Mouse (Mus musculus) testis, adult 2 months (tissue): ENCODE data around the gene Ythdf2.
A peak's percentile ranks its signal among the peaks of the same experiment; 100 is the strongest.

Source experiments
- CTCF ChIP-seq: fragments of 200-500 bp; IDR thresholded peaks from 2 replicates; pipeline ENCODE4 v1.5.1; 2012; ENCODE audit warnings: low read depth, mild to moderate bottlenecking, inconsistent platforms, low read length, moderate library complexity; ENCODE audit not compliant: control insufficient read depth, insufficient read depth, insufficient replicate concordance
- POLR2A ChIP-seq: fragments of 200-500 bp; IDR thresholded peaks from 2 replicates; pipeline ENCODE4 v1.6.1; 2012; ENCODE audit warnings: low read depth, mild to moderate bottlenecking, inconsistent platforms, low read length, moderate library complexity; ENCODE audit not compliant: control insufficient read depth

DNA sequence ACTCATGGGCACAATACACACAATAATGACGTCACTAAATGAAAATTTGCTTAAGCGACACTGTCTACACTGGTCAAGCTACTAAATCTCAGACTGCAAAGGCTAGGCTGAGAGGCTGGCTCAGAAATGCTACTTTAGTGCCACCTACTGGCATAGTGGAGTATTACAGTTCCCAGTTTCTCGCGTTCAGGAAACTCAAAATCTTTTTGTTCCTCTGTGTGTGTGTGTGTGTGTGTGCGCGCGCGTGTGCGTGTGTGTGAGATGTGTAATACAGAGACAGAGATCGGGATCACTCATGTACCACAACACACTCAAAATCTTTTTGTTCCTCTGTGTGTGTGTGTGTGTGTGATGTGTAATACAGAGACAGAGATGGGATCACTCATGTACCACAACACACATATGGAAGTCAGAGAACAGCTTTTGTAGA, 33.5 kb downstream of the Ythdf2 start:
- peak; percentile 29; the same call in 1 of the 2 replicates for TF ChIP-seq CTCF
- TF ChIP-seq POLR2A = no peak
